Mouse (Mus musculus) megakaryocyte, embryonic 14.5 days (primary cell): ENCODE results near the gene 5830473C10Rik.

Source experiments
- FLI1 ChIP-seq: IDR thresholded peaks from 2 replicates; pipeline ENCODE4 v1.6.1; 2012; ENCODE audit warnings: low read length, inconsistent platforms, mixed read lengths
- GATA1 ChIP-seq: IDR thresholded peaks from 3 replicates; pipeline ENCODE4 v1.6.1; 2012; ENCODE audit warnings: mixed read lengths, low read length, inconsistent platforms, borderline replicate concordance

DNA sequence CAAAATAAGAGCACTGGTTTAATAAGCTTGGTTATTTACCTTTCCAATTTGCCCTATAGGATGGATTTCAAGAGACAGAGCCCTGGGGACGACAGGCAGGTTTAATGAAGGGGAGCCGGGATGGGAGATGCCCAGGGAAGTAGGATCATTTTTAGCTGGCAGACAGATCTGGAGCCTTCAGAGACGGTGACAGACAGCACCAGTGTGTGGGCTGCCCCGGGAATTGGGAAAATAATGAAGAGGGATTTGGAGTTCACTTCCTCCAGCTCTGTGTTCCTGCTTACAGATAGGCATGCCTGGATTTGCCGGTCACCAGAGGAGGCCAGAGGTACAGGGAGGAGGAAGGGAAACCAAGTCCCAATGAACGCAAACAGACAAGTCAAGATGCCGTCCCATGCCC is 74.0 kb downstream of the 5830473C10Rik start:
- TF ChIP-seq GATA1 (no peak), FLI1 (no peak)
